Mouse (Mus musculus) erythroblast, embryonic 14.5 days (primary cell): ENCODE measurements around the gene Itga8.

Experiments used
- GATA1 ChIP-seq: IDR thresholded peaks from 2 replicates; pipeline ENCODE4 v1.6.1; 2012; ENCODE audit warnings: low read length, inconsistent platforms, mixed read lengths
- TAL1 ChIP-seq: IDR thresholded peaks from 3 replicates; pipeline ENCODE4 v1.6.1; 2012; ENCODE audit warnings: low read length, inconsistent platforms, mixed read lengths

DNA sequence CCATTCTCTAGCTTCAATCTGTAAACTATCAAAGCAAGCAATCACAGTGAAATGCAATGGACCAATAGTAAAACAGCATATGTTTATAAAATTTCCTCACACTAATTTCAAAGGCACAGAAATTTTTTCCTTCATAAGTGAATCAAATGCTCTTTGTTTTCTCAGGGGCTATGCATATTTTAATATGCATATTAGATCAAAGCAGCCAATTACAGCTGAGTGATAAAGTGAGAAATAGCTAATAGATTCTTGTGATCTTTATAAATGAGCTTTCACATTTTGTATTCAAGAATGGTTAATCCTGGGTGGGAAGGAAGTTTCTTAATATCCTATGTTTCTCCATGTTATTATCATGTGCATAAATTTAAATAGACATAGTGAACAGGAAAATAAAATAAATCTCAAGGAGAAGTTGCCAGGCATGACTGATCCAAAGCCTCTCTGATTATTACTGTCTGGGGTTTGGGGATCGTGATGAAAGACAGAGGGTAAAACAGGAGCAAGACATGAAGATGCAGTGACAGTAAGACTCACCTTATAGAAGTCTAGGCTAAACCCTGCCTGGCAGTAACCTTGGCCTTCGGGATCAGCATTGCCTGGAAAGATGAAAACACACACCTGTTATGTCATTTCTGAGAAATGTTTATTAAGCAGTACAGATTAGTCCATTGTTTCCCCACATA, 44.9 kb downstream of the Itga8 start:
- TF ChIP-seq GATA1 = no peak
- TF ChIP-seq TAL1 = no peak
